Mouse (Mus musculus) A20 (cell line): ENCODE measurements at regions not wholly inside any gene's neighbourhood (a gene's known extent, or its start where the extent isn't known, plus 50 kb on each side); places are given as distances from the start of the nearest gene placed in this dataset.

ENCODE experiments used
- DNase-seq: peaks from one replicate; pipeline ENCODE4 v3.0.0-alpha.2; 2011; ENCODE audit warnings: low read depth, low spot score

- DNase-seq = peak; percentile 59
These were observed 62.9 kb downstream of the Amer3 start for GRCm38 (mm10) chr1:34642304-34642893.

GRCm38 (mm10) chr1:34653963-34654644 lies 74.6 kb downstream of the Amer3 start:
- DNase-seq = no peak

- DNase-seq = no peak
These were observed 78.0 kb downstream of the Amer3 start for GRCm38 (mm10) chr1:34657481-34657880.

- no peak for DNase-seq
These were observed 84.6 kb downstream of the Amer3 start for GRCm38 (mm10) chr1:34663875-34664547.

- DNase-seq = no peak
These were observed 85.5 kb downstream of the Amer3 start for GRCm38 (mm10) chr1:34664816-34665511.

GRCm38 (mm10) chr1:34665512-34665854 lies 86.0 kb downstream of the Amer3 start:
- no peak for DNase-seq

GRCm38 (mm10) chr1:34666226-34666662 lies 86.8 kb downstream of the Amer3 start:
- DNase-seq = no peak

GRCm38 (mm10) chr1:34677105-34677741 lies 97.8 kb downstream of the Amer3 start:
- no peak for DNase-seq

GRCm38 (mm10) chr1:34677832-34678733 lies 98.6 kb downstream of the Amer3 start:
- DNase-seq = no peak

- DNase-seq = no peak
These were observed 99.2 kb downstream of the Amer3 start for GRCm38 (mm10) chr1:34678734-34679068.

- DNase-seq = no peak
These were observed 107.1 kb downstream of the Amer3 start for GRCm38 (mm10) chr1:34686539-34686938.

- DNase-seq = no peak
These were observed 117.1 kb downstream of the Amer3 start for GRCm38 (mm10) chr1:34696533-34696932.

- DNase-seq = peak; percentile 41
These were observed 121.0 kb downstream of the Amer3 start for GRCm38 (mm10) chr1:34700237-34701030.

GRCm38 (mm10) chr1:34701436-34701835 lies 122.0 kb downstream of the Amer3 start:
- DNase-seq = no peak

- no peak for DNase-seq
These were observed 129.6 kb downstream of the Amer3 start for GRCm38 (mm10) chr1:34709089-34709488.

GRCm38 (mm10) chr1:34722674-34723073 lies 120.2 kb downstream of the Fam168b start:
- DNase-seq = no peak

- DNase-seq = no peak
These were observed 110.7 kb downstream of the Fam168b start for GRCm38 (mm10) chr1:34732156-34732555.

GRCm38 (mm10) chr1:34733026-34733913 lies 109.6 kb downstream of the Fam168b start:
- DNase-seq = no peak
